Mouse (Mus musculus) heart, adult 11 months (tissue): ENCODE data around the gene Olfr582.

Experiments used
- DNase-seq: peaks from one replicate; pipeline ENCODE4 v3.0.0; 2022

The Olfr582 gene

GRCm38 (mm10) chr7:103037724-103038123, at the start of gene Olfr582:
Olfr582 (plus strand) TSS chr7:103038024.
- no peak for DNase-seq

- DNase-seq, result no peak
Observed at GRCm38 (mm10) chr7:102989224-102989623, 48.6 kb upstream of the Olfr582 start, which contains the start of gene Olfr578. Olfr578 (minus strand) TSS chr7:102989324.

GRCm38 (mm10) chr7:103051000-103051399, 13.2 kb downstream of the Olfr582 start, which contains the start of gene Olfr583:
Olfr583 (plus strand) TSS chr7:103051300.
- DNase-seq, result no peak

GRCm38 (mm10) chr7:103081585-103081984, 43.8 kb downstream of the Olfr582 start, which contains the start of gene Olfr584:
Olfr584 (plus strand) TSS chr7:103081885.
- DNase-seq, result no peak
